Mouse (Mus musculus) kidney, postnatal 36 days (tissue): ENCODE measurements at regions not wholly inside any gene's neighbourhood (a gene's known extent, or its start where the extent isn't known, plus 50 kb on each side); places are given as distances from the start of the nearest gene placed in this dataset.

Experiments
- DNase-seq, 2 experiments: peaks; one replicate each; pipeline ENCODE4 v3.0.0; 2021 to 2022; ENCODE audit warnings: mixed read lengths in 2 of 2

GRCm38 (mm10) chr2:131801212-131801611, 58.3 kb downstream of the Erv3 start:
- DNase-seq: no peak

GRCm38 (mm10) chr2:131800126-131800894, 59.2 kb downstream of the Erv3 start:
- no peak for DNase-seq

- no peak for DNase-seq
Measured at GRCm38 (mm10) chr2:131799486-131799885, 60.1 kb downstream of the Erv3 start.

GRCm38 (mm10) chr2:131797001-131797693, 62.4 kb downstream of the Erv3 start:
- DNase-seq: no peak

GRCm38 (mm10) chr2:131775381-131775780, 84.2 kb downstream of the Erv3 start:
- no peak for DNase-seq

GRCm38 (mm10) chr2:131773691-131774090, 85.9 kb downstream of the Erv3 start:
- no peak for DNase-seq

- DNase-seq: no peak
Measured at GRCm38 (mm10) chr2:131772163-131772562, 87.4 kb downstream of the Erv3 start.

GRCm38 (mm10) chr2:131770852-131771251, 88.7 kb downstream of the Erv3 start:
- peak; percentile 19 to 65 for DNase-seq

- DNase-seq: peak; percentile 59 to 62
Measured at GRCm38 (mm10) chr2:131769656-131770210, 89.8 kb downstream of the Erv3 start.

GRCm38 (mm10) chr2:131766500-131766899, 93.0 kb downstream of the Erv3 start:
- DNase-seq: no peak

GRCm38 (mm10) chr2:131761507-131761906, 98.0 kb downstream of the Erv3 start:
- no peak for DNase-seq

- no peak for DNase-seq
Measured at GRCm38 (mm10) chr2:131757183-131757903, 102.2 kb downstream of the Erv3 start.

GRCm38 (mm10) chr2:131755107-131755506, 104.4 kb downstream of the Erv3 start:
- DNase-seq: no peak

- DNase-seq: no peak
Measured at GRCm38 (mm10) chr2:131753436-131753835, 106.1 kb downstream of the Erv3 start.

GRCm38 (mm10) chr2:131750679-131751078, 108.9 kb downstream of the Erv3 start:
- DNase-seq: no peak

GRCm38 (mm10) chr2:131750206-131750605, 109.3 kb downstream of the Erv3 start:
- DNase-seq: peak in 1 of 2 experiments; percentile 9

GRCm38 (mm10) chr2:131749746-131750145, 109.8 kb downstream of the Erv3 start:
- DNase-seq: peak; percentile 15 to 19

- no peak for DNase-seq
Measured at GRCm38 (mm10) chr2:131748791-131749190, 110.8 kb downstream of the Erv3 start.

- no peak for DNase-seq
Measured at GRCm38 (mm10) chr2:131747707-131748106, 111.8 kb downstream of the Erv3 start.

- no peak for DNase-seq
Measured at GRCm38 (mm10) chr2:131745381-131745895, 114.1 kb downstream of the Erv3 start.

GRCm38 (mm10) chr2:131744957-131745356, 114.6 kb downstream of the Erv3 start:
- DNase-seq: no peak

GRCm38 (mm10) chr2:131740456-131740855, 119.1 kb downstream of the Erv3 start:
- DNase-seq: no peak

- no peak for DNase-seq
Measured at GRCm38 (mm10) chr2:131739022-131739421, 120.5 kb downstream of the Erv3 start.
